In genomic region chr3:90552231-90552630, GRCm38 (mm10) we compare ENCODE assay signal across 31 mouse cellular contexts. TPM values are rescaled to one million over a fixed set of nuclear protein-coding genes. Genes with fewer than 3 reads are reported as not detected.
"Had no signal": no experiment of that assay in that cellular context is flagged by ENCODE, and none has a peak within 500 bp of the region (broad histone marks: within the 10 kb centered on the region; RNA-seq: fewer than 3 reads in every experiment).

No protein-coding gene starts in this region.

- H3K36me3 ChIP-seq: limb, embryonic 12.5 days; limb, embryonic 15.5 days; lung, embryonic 15.5 days; midbrain, embryonic 10.5 days; midbrain, embryonic 13.5 days had no signal

- H3K27me3 ChIP-seq: limb, embryonic 12.5 days; limb, embryonic 15.5 days; lung, embryonic 15.5 days; midbrain, embryonic 13.5 days had no signal

- H3K4me1 ChIP-seq: lung, embryonic 15.5 days; megakaryocyte, embryonic 14.5 days had no signal

- H3K4me3 ChIP-seq: layer of hippocampus, adult 2 months; left cerebral cortex, adult 2 months; limb, embryonic 12.5 days; limb, embryonic 15.5 days; lung, embryonic 15.5 days; megakaryocyte, embryonic 14.5 days; midbrain, embryonic 10.5 days; midbrain, embryonic 13.5 days had no signal

- H3K27ac ChIP-seq: kidney, postnatal 0 days; layer of hippocampus, adult 2 months; left cerebral cortex, adult 2 months; limb, embryonic 12.5 days; limb, embryonic 15.5 days; liver, embryonic 14.5 days; lung, embryonic 15.5 days; midbrain, embryonic 10.5 days; midbrain, embryonic 13.5 days had no signal

- H3K9me3 ChIP-seq: limb, embryonic 12.5 days; limb, embryonic 15.5 days; lung, embryonic 15.5 days; megakaryocyte, embryonic 14.5 days; midbrain, embryonic 10.5 days; midbrain, embryonic 13.5 days had no signal

- DNase-seq: kidney, postnatal 25 days; layer of hippocampus, adult 9-11 months; layer of hippocampus, postnatal 36 days; left cerebral cortex, postnatal 4 days; lung, adult 18-20 months; lung, postnatal 10 days; lung, postnatal 36 days; thymus, adult 18-20 months; thymus, postnatal 36 days had no signal

RNA-seq across cellular contexts. Expression of gene S100a3, which starts 8.1 kb away (rescaled TPM):
- total RNA-seq: monocyte, adult 5-6 weeks had no signal
- polyA plus RNA-seq: kidney, embryonic 14.5 days; liver, embryonic 11.5 days; midbrain, embryonic 10.5 days; midbrain, embryonic 13.5 days; midbrain, embryonic 16.5 days; neural tube, embryonic 11.5 days; small intestine, adult 2 months; testis, adult 2 months had no signal

RNA-seq across cellular contexts. Expression of gene S100a16, which starts 15.2 kb away (rescaled TPM):
- total RNA-seq: monocyte, adult 5-6 weeks had no signal

RNA-seq across cellular contexts. Expression of gene S100a14, which starts 25.6 kb away (rescaled TPM):
- total RNA-seq: left cerebral cortex, postnatal 10 days; left cerebral cortex, postnatal 4 days; monocyte, adult 5-6 weeks had no signal
- polyA plus RNA-seq: liver, embryonic 11.5 days; midbrain, embryonic 10.5 days; midbrain, embryonic 13.5 days; midbrain, embryonic 16.5 days; neural tube, embryonic 11.5 days; neural tube, embryonic 14.5 days; testis, adult 2 months had no signal

RNA-seq across cellular contexts. Expression of gene S100a2, which starts 37.8 kb away (rescaled TPM):
- total RNA-seq: layer of hippocampus, adult 2 months; layer of hippocampus, postnatal 36 days; left cerebral cortex, adult 2 months; left cerebral cortex, postnatal 10 days; left cerebral cortex, postnatal 4 days; monocyte, adult 5-6 weeks had no signal
- polyA plus RNA-seq: kidney, embryonic 14.5 days; kidney, postnatal 0 days; large intestine, adult 2 months; limb, embryonic 12.5 days; limb, embryonic 15.5 days; liver, embryonic 11.5 days; liver, embryonic 14.5 days; lung, embryonic 15.5 days; midbrain, embryonic 10.5 days; midbrain, embryonic 13.5 days; midbrain, embryonic 16.5 days; neural tube, embryonic 11.5 days; neural tube, embryonic 14.5 days; small intestine, adult 2 months; spleen, adult 2 months; testis, adult 2 months; urinary bladder, adult 2 months had no signal
